Mouse (Mus musculus) cortical plate, adult 2 months (tissue): ENCODE measurements around the gene Tmem138. TPM values are rescaled to one million over a fixed set of nuclear protein-coding genes. Genes with fewer than 3 reads are reported as not detected.
"Not testable (repeated sequence)": the region's sequence is repeated elsewhere in the genome, so short reads cannot be mapped to it uniquely, and the experiment has no call there.

Source experiments
- H3K27ac ChIP-seq: fragments of 200-500 bp; 2 replicates; pipeline ENCODE4 v1.5.1; 2012; ENCODE audit warnings: low read length, control low read depth, inconsistent platforms; ENCODE audit not compliant: insufficient read depth
- H3K4me1 ChIP-seq: fragments of 200-500 bp; 2 replicates; pipeline ENCODE4 v1.6.1; 2011; ENCODE audit warnings: low read length; ENCODE audit not compliant: control insufficient read depth, insufficient read depth
- H3K4me3 ChIP-seq: fragments of 200-500 bp; 2 replicates; pipeline ENCODE4 v1.5.1; 2011; ENCODE audit warnings: mild to moderate bottlenecking, low read length, control low read depth; ENCODE audit not compliant: insufficient read depth
- CTCF ChIP-seq: fragments of 200-500 bp; IDR thresholded peaks from 2 replicates; pipeline ENCODE4 v1.5.1; 2011; ENCODE audit warnings: mild to moderate bottlenecking, control low read depth, low read length; ENCODE audit not compliant: insufficient read depth; ENCODE audit errors: extremely low read depth
- POLR2A ChIP-seq: fragments of 200-500 bp; IDR thresholded peaks from 2 replicates; pipeline ENCODE4 v1.6.1; 2011; ENCODE audit warnings: mild to moderate bottlenecking, low read length, control low read depth; ENCODE audit not compliant: insufficient read depth; ENCODE audit errors: extremely low read depth
- polyA plus RNA-seq: library from polyadenylated mRNA; depleted of rRNA; stranded (reverse); fragments of >200 nt; gene quantifications from 2 replicates; pipeline ENCODE4 v1.2.3, GENCODE M21; 2012

Gene Tmem138
- polyA plus RNA-seq, 1 experiment, result 20.1 TPM

DNA sequence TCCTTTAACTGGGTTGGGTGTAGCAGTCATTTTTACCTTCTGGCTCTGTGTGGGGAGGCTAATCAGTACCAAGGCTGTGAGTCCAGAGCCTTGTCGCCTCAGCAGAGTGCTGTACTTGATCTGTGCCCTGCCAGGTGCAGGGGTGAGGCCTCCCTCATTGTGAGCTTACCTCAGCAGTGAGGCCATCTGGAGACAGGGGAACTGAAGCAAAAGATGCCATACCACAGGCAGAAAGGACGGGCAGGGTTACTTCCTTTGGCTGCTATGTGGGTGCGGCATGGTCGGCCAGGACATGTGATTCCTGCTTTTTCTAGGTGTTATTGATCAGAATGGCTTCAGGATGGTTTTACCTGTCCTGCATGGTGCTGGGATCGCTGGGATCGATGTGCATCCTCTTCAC lies 4.8 kb upstream of the Tmem138 start:
- TF ChIP-seq POLR2A (no peak), CTCF (no peak)
- Histone ChIP-seq H3K4me3 (no peak overlapping the region), H3K4me1 (0 out of 2 replicates have a peak, but pooled peaks cover 1% of the 10 kb centered on the region), H3K27ac (no peak overlapping the region)

DNA sequence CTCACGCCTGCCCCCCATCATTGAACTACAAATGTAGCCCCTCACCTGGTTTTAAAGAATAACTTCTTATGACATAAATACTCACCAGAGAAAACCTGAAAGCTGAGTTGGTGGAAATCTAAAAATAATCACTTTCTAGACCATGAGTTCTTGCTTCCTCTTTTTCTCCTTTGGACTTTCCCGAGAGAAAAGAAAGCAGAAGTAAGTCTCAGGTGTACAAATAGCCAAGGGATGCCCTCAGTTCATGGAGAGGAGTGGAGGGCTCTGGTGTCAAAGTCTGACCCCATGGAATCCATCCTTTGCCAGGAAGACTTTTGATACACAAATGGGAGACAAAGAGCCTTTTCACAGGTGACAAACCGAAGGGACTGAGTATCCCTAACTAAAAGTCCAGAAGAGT lies 3.6 kb upstream of the Tmem138 start:
- 0 out of 2 replicates have a peak, but pooled peaks cover 1% of the 10 kb centered on the region for H3K4me1 ChIP-seq
- no peak overlapping the region for H3K4me3 ChIP-seq
- H3K27ac ChIP-seq, result no peak overlapping the region
- no peak for TF ChIP-seq POLR2A
- TF ChIP-seq CTCF, result no peak

DNA sequence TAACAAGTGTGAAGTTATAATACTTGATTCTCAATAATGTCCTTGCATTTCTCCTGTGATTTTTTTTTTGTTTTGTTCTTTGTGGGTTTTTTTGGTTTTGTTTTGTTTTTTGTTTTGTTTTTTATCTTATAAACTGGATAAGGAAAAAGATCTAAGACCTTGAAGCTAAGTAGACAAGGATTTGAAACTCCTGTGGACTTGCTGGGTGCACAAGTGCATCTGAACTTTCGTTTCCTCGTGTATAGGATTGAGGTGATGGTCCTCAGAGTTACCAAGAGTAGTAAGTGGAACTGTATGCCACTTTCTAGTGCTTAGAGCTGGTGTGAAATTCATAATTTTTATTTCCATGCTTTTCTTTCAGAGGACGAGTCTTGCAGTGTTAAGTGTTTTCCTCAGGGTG lies 2.9 kb upstream of the Tmem138 start:
- Histone ChIP-seq H3K27ac (no peak overlapping the region), H3K4me1 (0 out of 2 replicates have a peak, but pooled peaks cover 1% of the 10 kb centered on the region), H3K4me3 (no peak overlapping the region)
- TF ChIP-seq CTCF, result no peak
- TF ChIP-seq POLR2A, result no peak

DNA sequence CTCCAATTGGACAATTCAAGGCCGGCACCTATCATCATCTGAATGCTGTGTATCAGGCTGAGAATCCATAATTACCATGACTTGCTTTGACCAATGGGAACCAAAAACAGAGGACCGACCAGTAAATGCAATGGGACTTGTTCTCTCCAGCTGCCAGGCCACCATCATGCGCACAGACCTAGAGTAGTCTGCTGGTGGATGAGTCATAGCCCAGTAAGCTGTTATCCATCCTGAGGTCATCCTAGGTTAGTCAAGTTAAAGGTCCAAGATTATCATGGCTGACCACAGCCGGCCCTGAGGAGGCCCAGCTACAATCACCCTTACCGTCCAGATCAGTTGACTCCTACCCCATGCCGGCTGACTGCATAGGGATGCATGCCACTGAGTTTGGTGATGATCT lies 7.5 kb downstream of the Tmem138 start:
- Histone ChIP-seq H3K4me3 (no peak overlapping the region), H3K4me1 (no peaks in the 10 kb centered on the region)
- TF ChIP-seq POLR2A (no peak), CTCF (no peak)

DNA sequence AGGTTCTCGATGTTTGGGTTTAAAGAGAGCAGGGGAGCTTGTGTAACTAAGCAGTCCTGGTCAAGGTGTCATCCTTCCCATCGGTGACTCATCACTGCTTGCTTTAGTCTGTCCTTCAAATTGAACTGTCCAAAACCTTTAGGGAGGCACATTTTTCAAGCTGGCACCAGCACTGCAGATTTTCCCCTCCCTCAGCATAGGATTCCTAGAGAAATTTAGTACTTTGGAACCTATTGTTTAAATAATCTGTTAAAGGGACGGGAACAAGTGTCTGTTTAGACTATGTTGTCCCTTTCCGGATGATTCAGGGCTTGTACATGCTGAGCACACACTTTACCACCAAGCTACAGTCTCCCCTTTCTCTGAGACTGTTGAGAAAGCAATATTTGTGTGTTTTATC lies 11.9 kb downstream of the Tmem138 start:
- TF ChIP-seq CTCF (no peak), POLR2A (no peak)

More for the DNA sequence above, 7.5 kb downstream of the Tmem138 start:
- no peak overlapping the region for H3K27ac ChIP-seq

DNA sequence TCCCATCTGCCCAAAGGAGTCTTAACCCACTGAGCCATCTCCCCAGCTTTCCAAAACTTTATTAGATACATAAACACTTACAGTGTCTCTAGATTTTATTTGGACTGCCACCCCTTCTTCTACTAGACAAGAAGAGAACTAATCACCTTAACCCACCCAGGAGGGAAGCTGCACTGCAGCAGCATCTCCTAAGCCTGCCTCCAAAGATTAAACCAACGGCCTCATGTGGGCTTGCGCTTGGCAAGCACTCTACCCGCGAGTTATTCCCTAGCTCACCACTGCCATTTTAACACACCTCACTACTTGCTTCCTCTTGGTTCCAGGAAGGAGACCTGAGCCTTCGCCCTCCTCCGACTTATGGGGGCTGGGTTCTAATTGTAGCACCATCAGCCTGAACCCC lies 12.9 kb downstream of the Tmem138 start:
- no peaks in the 10 kb centered on the region for H3K4me1 ChIP-seq
- H3K4me3 ChIP-seq, result no peak overlapping the region
- TF ChIP-seq CTCF, result no peak
- no peak for TF ChIP-seq POLR2A
- H3K27ac ChIP-seq, result no peak overlapping the region

More for the DNA sequence above, 11.9 kb downstream of the Tmem138 start:
- H3K27ac ChIP-seq, result no peak overlapping the region
- H3K4me1 ChIP-seq, result no peaks in the 10 kb centered on the region
- H3K4me3 ChIP-seq, result no peak overlapping the region

DNA sequence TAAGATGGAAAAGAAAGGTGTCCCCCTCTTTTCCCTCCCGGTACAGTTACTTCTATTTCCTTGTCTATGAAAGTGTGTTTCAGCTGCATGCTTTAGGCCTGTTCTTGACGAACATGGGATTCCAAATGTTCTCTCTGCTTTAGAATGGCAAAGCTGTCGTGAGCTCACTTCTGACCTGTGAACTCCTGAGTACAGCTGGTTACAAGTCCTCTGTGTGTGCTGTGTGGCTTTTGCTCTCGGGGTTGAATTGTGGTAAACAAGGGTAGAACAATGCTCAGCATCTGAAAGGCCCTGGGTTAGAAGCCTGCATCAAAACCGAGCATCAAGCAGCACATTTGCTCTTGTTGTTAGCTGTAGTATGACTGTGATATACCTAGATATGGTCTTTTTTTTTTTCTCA lies 14.8 kb downstream of the Tmem138 start:
- H3K4me3 ChIP-seq, result no peak overlapping the region
- TF ChIP-seq CTCF (no peak), POLR2A (no peak)
- no peak overlapping the region for H3K27ac ChIP-seq
- no peaks in the 10 kb centered on the region for H3K4me1 ChIP-seq

DNA sequence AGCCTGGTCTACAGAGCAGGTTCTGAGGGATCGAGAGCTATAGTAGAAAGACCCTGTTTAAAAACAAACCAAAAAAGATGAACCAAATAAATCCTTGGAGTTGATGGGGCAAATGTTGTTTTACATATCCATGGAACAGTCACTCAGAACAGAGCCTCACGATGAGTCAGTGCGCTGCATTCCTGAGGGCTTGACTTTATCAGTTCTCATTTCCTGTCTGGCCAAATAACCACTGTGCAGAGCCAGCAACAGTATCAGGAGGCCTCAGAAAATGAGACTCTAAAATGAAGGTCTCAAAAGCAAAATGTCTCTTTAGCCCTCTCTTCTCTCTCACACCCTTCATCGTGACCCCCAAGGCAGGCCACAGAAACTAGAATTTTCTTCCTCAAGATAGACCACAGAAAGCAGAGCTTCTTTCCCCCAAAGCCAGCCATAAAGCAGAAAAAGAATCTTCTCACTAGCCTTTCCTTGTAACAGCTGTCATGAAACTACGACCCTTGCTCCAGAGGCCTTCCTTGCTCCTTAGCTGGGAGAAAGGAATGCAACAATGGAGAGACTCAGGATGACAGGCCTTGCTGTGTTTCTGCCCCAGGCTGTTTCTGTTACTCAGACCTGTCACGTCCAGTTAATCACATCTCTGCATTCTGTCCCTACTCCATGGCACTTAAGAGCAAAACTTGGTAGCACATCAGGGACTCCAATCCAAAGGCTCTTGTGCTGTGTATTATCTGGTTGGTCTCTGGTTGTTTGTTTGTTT lies 15.4 kb downstream of the Tmem138 start:
- no peak for TF ChIP-seq POLR2A
- TF ChIP-seq CTCF, result no peak
- Histone ChIP-seq H3K4me1 (no peaks in the 10 kb centered on the region), H3K4me3 (no peak overlapping the region), H3K27ac (no peak overlapping the region)

DNA sequence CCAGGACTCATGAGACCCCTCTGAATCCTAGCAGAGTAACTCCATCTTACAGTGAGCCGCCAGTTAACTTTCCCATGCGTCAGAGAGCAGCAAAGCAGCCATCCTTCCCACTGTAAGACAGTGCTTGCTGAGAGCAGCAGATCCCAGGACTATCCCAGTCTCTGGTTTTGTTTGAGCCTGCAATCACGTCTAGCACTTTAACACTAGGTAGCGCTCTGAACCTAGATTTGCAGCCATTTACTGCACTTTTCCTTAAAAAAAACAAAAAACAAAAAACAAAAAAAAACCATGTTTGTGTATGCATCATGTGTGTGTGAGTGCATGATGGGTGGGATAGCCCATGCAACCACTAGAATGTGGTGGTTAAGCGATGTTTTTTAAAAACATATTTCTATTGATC lies 17.1 kb downstream of the Tmem138 start:
- no peak overlapping the region for H3K27ac ChIP-seq
- no peaks in the 10 kb centered on the region for H3K4me1 ChIP-seq
- H3K4me3 ChIP-seq, result no peak overlapping the region
- TF ChIP-seq POLR2A, result no peak
- no peak for TF ChIP-seq CTCF

DNA sequence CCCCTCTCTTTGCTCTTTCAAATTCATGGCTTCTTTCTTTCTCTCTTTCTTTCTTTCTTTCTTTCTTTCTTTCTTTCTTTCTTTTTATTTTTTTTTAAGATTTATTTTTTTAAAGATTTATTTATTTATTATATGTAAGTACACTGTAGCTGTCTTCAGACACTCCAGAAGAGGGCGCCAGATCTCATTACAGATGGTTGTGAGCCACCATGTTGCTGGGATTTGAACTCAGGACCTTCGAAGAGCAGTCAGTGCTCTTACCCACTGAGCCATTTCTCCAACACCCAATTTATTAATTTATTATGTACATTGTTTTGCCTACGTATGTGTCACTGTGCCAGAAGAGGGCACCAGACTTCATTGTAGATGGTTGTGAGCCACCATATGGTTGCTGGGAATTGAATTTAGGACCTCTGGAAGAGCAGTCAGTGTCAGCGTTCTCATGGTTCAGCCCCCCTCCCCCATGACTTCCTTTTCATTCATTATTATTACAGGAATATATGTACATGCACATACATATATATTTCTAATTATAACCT lies 19.3 kb downstream of the Tmem138 start:
- H3K4me1 ChIP-seq, H3K27ac ChIP-seq, H3K4me3 ChIP-seq: not testable (repeated sequence)

DNA sequence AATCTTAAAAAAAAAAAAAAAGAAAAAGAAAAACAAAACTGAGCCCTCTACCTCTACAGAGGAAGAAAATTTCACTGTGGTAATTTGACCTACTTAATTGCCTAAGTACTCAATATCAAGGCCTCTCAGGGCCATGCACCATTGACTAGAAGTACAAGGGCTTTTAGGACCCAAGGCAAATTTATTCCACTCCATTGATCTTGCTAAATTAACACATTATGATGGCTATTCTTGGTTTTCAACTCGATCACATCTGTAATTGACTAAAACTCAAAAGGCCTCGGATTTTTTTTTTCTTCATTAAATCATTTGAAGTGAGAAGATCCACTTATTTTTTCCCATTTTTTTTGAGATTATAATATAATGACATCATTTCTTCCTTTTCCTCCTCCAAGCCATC lies 19.7 kb downstream of the Tmem138 start:
- Histone ChIP-seq H3K4me3 (no peak overlapping the region), H3K27ac (no peak overlapping the region), H3K4me1 (no peaks in the 10 kb centered on the region; the same call in 1 of the 2 replicates)
- TF ChIP-seq CTCF (no peak), POLR2A (no peak)
